Mouse (Mus musculus): Measurements from ENCODE around the gene Rer1.

- TF ChIP-seq POLR2A (IDR thresholded peaks at IDR 0.05; ENCODE audit: borderline replicate concordance, extremely low read depth, insufficient read depth, insufficient read length, poor library complexity, severe bottlenecking) (no peak), CTCF (IDR thresholded peaks at IDR 0.05; ENCODE audit: borderline replicate concordance, extremely low read depth, insufficient read depth, insufficient read length) (no peak)
Measured at GRCm38 (mm10) chr4:155128411-155128810, 42.2 kb upstream of the Rer1 start.

All from brain, embryonic 14.5 days (tissue).